Mouse (Mus musculus): ENCODE data around the gene Ten1.

The Ten1 gene

DNA sequence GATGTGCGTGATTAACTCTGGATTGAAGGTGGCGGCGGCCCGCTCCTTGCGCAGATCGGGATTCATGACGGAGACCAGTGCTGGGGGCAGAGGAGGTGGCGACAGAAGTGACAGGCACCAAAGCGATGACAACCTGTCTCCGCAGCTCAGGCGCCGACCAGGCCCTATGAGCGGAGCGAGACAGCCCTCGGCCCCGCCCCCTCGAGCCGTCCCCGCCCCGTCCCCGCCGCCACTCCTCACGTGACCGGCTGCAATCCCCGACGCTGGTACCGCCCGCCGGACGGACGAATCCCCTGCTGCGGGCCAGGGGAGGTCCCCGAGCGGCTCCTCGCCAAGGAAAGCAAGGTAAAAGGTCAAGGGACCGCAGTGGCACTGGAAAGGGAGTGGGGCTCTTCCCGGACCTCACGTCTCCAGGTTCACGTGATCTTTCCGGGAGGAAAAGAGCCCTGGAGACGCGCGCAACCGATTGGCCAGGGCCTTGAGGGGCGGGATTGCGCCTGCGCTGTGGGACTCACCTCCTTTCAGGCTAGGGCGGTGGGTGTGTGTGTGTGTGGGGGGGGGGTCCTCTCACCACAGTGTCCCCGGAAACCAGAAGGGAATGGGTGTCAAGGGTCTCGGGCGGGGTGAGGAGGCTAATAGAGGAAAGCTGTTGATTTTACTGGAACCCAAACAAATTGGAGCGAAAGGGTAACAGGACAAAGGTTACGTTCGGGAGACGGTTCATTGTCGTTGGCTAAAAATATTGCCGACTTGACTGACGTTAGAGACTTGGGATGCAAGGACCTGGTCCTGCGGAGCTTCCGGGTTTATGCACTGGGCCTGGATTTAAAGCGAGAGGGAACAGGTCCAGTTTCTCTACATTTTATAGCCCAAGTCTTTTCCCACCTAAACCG, at the start of gene Ten1, which contains the start of gene Acox1:
Ten1 (plus strand) TSS at position 217 of the 893 bp plus-strand sequence.
Acox1 (minus strand) TSS at position 407 of the 893 bp plus-strand sequence.
- peak; percentile 93 for DNase-seq (ENCODE audit: low spot score)

- no peak for DNase-seq (ENCODE audit: low spot score)
Observed at GRCm38 (mm10) chr11:116149341-116149740, 49.3 kb upstream of the Ten1 start.

DNA sequence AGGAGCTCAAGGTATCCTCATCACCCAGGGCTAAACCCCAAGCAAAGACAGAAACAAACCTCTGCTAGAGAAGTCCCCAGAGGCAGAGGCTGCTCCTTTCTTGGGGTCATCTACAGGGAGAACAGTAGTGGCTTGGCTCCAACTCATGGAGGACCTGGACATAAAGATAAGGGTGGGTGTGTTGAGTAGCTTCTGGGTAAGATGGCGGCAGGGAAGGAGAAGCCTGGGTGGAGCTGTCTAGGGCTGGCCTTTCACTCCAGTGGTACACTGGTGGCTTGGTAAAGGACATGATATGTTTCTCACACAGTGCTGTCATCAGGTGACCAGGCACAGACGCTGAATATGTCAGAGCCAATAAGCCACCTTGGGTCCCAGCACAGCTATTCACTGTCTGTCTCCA, 47.7 kb upstream of the Ten1 start:
- DNase-seq (ENCODE audit: low spot score): no peak

DNA sequence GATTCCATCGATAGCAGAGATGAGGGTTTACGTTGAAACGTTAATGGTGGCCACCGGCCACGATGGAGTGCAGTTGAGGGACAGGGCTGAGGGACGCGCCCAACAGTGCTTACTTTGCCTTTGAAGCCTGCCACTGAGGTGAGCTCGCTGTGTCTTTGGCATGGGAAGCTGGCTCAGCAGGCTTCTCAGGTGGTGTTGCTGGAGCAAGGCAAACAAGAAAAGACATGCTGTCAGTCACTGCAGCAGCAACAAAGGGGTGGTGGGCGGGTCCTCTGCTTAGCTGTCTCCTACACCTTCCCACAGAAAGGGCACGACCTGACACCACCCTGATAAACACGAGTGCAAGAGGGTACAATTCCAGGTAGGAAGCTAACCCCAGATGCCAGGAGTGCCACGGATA, 37.3 kb upstream of the Ten1 start:
- no peak for DNase-seq (ENCODE audit: low spot score)

DNA sequence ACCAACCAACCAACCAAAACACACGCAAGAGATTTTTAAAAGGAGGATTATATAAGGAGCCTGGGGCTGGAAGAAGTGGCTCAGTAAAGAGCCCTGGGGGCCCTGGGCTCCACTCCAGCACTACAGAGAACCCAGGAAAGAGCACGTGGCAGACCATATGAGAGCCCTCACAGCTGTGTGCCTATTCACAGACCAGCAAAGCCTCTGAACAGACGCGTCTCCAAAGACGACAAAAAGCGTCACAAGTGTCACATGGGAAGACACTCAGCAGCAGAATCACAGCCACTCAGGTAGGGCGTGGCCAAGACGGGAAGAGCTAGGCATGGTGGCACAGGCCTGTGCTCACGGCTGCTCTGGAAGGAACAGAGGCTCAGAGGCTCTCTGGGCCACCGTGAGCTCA, 36.5 kb upstream of the Ten1 start:
- no peak for DNase-seq (ENCODE audit: low spot score)

DNA sequence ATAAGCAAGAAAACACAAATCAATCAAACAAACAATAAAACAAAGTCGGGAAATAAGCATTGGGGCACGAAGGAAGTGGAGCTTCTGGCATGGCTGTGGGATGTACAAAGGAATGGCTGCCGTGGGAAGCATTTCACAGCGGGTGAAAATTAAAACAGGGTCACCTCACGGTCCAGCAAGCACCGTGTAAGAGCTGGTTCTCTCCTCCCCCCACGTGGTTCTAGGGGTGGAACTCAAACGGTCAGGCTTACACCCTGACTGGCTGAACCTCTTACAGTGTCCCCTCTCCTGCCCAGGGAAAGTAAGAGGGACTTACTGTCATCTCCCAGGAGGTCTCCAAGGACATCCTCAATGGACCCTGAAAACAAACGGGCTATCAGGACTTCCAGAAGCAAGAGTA, 35.7 kb upstream of the Ten1 start:
- DNase-seq (ENCODE audit: low spot score): no peak

DNA sequence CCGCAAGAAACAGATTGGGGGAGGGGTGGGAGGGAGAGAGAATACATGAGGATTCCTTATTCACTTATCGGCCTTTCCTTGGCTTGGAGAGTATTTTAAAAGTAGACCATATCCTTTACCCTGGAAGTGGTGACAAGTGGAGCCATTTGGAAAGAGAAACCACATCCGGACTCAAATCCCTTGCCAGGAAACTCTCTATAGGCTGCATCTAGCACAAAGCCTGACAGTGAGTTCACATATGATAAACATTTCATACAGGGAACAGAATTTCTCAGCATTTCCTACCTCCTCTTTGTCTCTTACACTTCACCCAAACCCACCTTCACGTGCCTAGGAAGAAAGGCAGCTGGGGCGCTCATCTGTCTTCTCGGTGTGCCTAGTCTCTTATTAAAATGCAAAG, 31.4 kb upstream of the Ten1 start:
- no peak for DNase-seq (ENCODE audit: low spot score)

DNA sequence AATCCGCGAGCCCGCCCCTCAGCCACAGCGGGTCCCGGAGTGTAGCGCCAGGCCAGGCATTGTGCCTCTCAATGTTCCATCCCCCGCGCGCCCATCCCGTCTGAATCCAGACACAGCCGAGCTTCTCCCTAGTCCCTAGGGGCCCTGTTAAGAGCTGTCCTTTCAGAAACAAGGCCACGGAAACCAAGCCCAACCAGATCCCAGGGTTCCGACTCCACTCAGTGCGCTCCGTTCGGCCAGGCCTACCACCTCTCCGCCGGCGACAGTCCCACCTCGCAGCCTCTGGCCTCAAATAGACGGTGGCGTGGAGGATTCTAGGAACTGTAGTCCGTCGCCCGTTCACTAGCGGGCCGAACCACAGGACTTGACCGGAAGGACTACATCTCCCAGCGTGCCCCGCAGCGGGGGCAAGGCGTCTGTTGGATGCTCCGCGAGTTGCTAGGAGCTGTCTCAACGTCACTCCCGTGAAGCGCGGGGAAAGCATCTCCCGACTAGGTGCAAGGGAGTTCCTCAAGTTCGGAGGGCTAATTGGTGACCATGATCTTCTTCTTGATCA, 30.7 kb upstream of the Ten1 start, which contains the start of gene Fbf1:
Fbf1 (minus strand) TSS at position 283 of the 556 bp plus-strand sequence.
- DNase-seq (ENCODE audit: low spot score): peak; percentile 84

- no peak for DNase-seq (ENCODE audit: low spot score)
Observed at GRCm38 (mm10) chr11:116169214-116169613, 29.4 kb upstream of the Ten1 start.

DNA sequence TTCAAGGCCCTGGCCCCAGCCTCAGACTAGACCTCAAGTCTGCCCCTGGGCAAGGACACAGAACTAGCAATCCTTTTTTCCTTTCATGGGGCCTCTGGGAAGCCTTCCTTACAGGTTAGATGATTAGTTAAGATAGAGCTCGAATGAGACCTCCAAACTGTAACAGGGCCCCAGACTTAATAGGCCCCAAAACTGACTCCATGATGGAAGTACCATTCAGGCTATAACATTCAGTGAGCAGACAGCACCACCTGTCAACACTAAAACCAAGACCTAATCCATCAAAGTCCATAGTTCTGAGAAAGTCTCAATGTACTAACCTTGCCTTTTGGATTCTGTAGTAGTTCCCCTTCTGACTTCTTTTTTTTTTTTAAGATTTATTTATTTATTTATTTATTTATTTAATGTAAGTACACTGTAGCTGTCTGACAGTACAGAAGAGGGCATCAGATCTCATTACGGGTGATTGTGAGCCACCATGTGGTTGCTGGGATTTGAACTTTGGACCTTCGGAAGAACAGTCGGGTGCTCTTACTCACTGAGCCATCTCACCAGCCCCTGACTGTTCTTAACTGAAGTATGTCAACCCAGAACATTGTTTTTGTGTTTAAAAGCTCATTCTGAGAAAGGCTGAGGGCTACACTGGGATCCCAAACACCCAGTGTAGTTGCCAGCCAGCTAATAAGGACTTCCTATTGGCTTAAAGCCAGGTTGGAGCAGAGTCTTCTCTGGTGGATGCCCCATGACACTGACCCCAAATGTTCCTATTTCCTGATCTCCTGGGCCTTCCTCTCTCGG, 28.5 kb upstream of the Ten1 start:
- DNase-seq (ENCODE audit: low spot score): no peak

- no peak for DNase-seq (ENCODE audit: low spot score)
Observed at GRCm38 (mm10) chr11:116171959-116172358, 26.7 kb upstream of the Ten1 start.

GRCm38 (mm10) chr11:116174775-116175448, 23.7 kb upstream of the Ten1 start:
- DNase-seq (ENCODE audit: low spot score): no peak

DNA sequence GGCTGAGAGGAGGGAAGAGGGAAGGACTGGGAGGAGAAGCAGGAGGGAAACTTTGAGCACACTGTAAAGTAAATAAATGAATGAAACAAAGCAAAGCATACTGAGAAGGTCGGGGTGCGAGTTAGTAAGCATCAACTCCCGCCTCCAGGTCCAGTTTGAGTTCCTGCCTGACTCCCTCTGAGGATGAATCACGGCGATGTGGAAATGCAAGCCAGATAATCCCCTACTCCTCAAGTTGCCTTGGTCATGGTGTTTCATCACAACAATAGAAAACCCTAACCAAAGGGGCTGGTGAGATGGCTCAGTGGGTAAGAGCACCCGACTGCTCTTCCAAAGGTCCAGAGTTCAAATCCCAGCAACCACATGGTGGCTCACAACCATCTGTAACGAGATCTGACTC, 22.6 kb upstream of the Ten1 start:
- no peak for DNase-seq (ENCODE audit: low spot score)

DNA sequence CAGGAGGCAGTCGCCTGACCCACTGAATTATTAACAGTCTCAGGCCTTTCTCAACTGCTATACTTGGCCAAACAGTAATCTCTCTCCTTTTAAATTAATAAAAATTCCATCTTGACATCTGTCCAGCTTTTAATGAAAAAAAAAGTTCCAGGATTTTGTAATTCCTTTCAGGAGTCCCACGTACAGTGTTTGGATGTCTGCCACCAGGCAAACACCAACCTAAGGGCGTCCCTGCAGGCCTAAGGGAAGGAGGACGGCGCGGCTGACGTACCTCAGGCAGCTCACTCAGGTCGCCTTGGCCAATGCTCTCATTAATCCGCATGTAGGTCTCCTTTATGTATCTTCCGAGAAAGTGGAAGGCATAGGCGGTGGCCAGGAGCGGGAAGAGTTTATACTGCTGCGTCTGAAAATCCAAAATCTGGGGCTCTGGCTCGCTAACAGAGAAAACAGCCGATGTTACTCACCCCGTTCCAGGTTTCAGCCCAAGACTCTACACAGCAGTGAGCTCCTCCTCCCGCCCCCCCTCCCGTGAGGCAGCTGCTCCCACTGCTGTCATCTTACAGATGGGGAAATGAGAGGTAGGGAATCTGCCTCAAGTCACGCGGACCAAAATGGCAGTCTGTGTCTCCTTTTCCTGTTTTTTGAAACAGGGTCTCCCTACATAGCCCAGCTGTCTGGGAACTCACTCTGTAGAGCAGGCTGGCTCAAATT, 20.1 kb upstream of the Ten1 start:
- no peak for DNase-seq (ENCODE audit: low spot score)

DNA sequence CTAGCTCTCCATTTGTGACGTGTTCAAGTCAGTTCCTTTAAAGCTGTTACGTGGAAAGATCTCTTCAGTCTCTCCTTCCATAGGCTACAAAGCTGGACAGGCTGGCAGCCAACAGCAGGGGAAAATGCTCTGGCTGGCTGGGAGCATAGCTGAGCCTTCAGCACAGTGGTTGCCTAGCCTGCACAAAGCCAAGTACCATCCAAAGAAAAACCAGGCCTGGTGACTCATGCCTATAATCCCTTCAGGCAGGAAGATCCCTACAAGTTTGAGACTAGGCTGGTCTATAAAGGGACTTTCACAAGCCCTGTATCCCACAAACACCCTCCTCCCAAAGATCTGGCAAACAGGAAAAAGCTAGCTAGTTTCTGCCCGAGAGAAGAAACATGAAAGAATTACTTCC, 12.8 kb upstream of the Ten1 start:
- no peak for DNase-seq (ENCODE audit: low spot score)

DNA sequence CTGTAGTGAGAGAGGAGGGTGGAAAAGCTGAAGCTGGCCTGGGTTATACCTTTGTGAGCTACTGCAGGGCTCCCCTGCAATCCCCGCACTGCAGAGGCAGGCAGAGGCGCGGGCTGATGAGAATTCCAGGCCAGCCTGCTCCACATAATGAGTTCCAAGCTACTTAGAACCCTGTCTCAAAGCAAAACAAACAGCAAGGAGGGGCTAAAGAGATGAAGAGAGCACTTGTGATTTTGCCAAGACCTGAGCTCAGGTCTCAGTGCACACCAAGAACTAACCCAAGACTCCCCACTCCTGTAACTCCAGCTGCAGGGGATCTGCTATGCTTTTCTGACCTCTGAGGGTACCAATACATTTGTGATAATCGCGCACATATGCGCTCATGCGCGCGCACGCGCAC, 12.3 kb upstream of the Ten1 start:
- DNase-seq (ENCODE audit: low spot score): no peak

GRCm38 (mm10) chr11:116187226-116187930, 11.3 kb upstream of the Ten1 start:
- DNase-seq (ENCODE audit: low spot score): no peak

- no peak for DNase-seq (ENCODE audit: low spot score)
Observed at GRCm38 (mm10) chr11:116194619-116195018, 4.0 kb upstream of the Ten1 start.

GRCm38 (mm10) chr11:116195252-116195651, 3.4 kb upstream of the Ten1 start:
- DNase-seq (ENCODE audit: low spot score): no peak

GRCm38 (mm10) chr11:116196336-116196735, 2.3 kb upstream of the Ten1 start:
- no peak for DNase-seq (ENCODE audit: low spot score)

All from ovary, postnatal 10 days (tissue).